Mouse (Mus musculus) monocyte, adult 2 months (primary cell): ENCODE data around the gene Pspn.

ENCODE experiments used
- DNase-seq, 2 experiments: peaks; one replicate each; pipeline ENCODE4 v3.0.0; 2022; ENCODE audit warnings: low spot score in 2 of 2, low read depth in 1 of 2

The Pspn gene

GRCm38 (mm10) chr17:56969321-56969720 lies 30.5 kb downstream of the Pspn start:
- no peak for DNase-seq

DNA sequence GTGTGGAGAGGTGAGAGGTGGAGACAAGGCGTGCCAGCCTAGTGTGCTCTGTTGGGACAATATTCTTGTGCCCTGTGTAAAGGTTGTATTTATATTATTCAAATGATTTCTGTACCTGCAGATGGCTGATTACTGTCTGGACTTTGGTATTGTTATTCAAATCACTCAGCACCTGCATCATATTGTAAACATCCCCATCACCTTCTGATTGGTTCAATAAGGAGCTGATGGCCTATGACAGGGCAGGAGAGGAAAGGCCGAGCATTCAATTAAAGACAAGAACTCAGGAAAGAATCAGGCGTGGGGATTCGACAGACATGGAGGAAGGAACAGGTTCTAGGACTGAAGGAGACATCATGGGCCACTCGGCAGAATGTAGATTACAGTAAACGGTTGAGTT lies 36.2 kb downstream of the Pspn start:
- no peak for DNase-seq

DNA sequence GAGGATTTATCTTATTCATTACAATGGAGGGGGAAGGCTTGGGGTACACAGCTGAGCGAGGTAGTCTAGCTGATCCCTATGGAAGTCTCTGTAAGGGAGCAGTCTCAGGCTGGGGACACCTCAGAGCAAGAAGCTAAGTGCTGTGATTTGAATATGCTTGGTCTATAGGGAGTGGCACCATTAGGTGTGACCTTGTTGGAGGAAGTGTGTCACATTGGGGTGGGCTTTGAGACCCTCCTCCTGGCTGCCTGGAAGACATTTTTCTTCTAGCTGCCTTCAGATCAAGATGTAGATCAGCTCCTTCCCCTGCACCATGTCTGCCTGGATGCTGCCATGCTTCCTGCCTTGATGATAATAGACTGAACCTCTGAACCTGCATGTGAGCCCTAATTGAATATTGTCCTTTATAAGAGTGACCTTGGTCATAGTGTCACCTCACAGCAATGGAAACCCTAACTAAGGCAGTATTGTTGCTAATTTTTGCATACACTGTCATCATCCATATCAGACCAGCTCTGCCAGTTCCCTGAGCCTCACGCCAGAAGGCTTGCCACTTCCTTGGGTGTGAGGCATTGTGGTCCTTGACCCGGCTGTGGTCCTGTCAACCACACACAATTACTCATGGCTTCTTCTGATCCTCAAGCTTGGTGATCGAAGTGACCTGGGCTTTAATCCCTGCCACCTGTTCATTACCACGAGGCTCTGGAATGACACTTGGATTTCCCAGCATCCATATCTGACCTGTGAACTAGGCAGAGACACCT lies 37.0 kb downstream of the Pspn start:
- DNase-seq: no peak

DNA sequence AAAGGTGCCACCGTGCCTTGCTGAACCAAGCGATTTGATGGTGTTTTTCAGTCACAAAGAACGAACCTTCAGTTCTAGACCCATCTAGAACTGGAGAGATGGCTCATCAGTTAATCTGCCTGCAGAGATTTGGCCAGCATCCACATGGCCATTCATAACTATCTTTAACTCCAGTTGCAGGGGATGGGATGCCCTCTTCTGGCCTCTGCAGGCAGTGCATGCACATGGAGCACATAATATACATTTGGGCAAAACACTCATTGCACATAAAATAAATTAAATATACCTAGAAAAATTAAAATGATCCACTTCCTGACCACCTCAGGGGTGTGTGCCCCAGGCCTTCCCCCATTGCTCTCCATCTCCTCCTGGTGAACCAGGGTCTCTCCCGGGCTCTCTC lies 37.9 kb downstream of the Pspn start:
- DNase-seq: no peak

DNA sequence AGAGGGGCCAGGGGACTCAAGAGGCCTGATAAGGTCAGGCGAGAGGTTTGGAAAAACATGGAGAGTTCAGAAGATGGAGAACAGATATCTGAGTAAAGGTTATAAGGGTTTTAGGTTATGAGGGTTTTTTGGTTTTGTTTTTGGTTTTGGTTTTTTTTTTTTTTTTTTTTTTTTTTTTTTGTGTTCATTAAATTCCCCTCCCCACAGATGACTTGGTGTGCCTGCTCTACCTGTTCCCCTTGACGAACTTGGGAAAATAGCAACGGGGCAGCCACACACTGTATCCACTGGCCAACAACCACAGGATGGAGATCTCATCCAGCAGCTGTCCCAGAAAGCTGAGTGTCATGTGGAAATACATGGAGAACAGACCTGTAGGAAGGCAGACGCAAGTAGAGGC lies 41.2 kb downstream of the Pspn start:
- DNase-seq: no peak

GRCm38 (mm10) chr17:56957763-56958429 lies 41.9 kb downstream of the Pspn start:
- peak; percentile 42 to 49 for DNase-seq

DNA sequence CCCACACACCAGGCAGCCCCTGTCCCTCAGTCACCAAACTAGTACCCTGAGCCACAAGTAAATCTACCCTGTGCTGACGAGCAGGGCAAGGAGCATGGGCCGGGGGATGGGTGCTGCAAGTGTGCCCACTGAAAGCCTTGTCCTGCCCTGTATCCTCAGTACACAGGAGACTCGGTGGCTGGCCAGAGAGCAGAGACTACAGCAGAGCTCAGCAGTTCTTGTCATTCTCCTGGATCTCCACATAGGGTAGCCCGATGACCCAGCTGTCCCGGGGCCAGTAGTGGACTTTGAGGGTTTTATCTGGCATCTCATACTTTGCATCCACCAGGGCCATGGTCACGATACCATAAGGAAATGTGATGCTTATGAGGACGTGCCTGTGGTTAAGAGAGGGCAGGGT lies 44.9 kb downstream of the Pspn start:
- no peak for DNase-seq

DNA sequence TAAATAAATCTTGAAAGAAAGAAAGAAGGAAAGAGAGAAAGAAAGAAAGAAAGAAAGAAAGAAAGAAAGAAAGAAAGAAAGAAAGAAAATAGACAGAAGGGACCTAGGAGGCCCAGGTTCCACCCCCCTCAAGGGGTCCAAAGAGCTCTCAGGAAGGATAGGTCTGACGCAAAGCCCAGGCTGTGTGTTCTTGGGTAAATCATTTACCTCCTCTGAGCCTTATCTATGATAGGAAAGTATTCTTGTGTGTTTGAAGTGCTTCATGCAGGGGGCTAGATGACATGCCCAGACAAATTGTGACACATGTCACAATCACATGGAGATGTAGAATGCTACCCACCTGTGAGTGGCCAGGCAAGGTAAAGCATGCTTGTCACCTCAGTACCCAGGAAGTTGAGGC lies 47.2 kb downstream of the Pspn start:
- no peak for DNase-seq

DNA sequence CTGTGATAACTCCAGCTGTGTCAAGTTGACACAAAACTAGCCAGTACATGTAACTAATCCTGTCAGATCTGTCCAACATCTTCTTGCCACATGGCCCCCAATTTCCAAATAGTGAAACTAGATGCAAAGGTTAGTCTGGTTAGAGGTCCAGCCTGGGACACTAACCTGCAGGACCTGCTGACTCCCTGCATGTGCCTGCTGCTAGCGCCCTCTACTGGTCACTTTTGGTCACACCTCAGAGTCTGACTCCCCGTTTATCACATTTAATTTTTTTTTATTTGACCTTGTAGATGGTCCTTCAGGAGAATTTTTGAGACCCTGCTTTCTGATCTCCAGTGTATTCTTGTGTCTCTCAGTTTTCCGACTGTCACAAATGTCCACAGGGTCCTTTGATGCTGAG lies 48.9 kb downstream of the Pspn start:
- DNase-seq: peak in 1 of 2 experiments; percentile 41
